Mouse (Mus musculus) mouse embryonic stem cell (cell line): ENCODE measurements around the gene Arhgef7.

ENCODE experiments used
- in situ Hi-C, 2 experiments: fragments of 300-500 bp; cut with MboI; formaldehyde crosslinking; loops; 1 replicate in 1 of 2; 3 replicates in 1 of 2; pipeline ENCODE4 v1.14.3; 2019 to 2020; ENCODE audit warnings: low sequenced_read_pairs in 2 of 2, low pct_unique_long_range_greater_than_20kb in 1 of 2, mixed read lengths in 1 of 2; ENCODE audit not compliant: unreplicated experiment in 1 of 2

Gene Arhgef7

GRCm38 (mm10) chr8:11707701-11708100, 19.8 kb upstream of the Arhgef7 start:
- in situ Hi-C loops = loop anchor here in 1 of 2 experiments (10.0 kb wide), 1 partner anchor 273 kb away; no protein-coding TSS in a partner anchor

- in situ Hi-C loops = loop anchor here in 1 of 2 experiments (10.0 kb wide), 1 partner anchor 274 kb away; no protein-coding TSS in a partner anchor
Observed at GRCm38 (mm10) chr8:11708815-11709214, 18.7 kb upstream of the Arhgef7 start.

- in situ Hi-C loops = loop anchor here in 1 of 2 experiments (10.0 kb wide), 1 partner anchor 275 kb away; no protein-coding TSS in a partner anchor
Observed at GRCm38 (mm10) chr8:11709542-11709941, 18.0 kb upstream of the Arhgef7 start.

GRCm38 (mm10) chr8:11710415-11710814, 17.1 kb upstream of the Arhgef7 start:
- in situ Hi-C loops = loop anchor here in 1 of 2 experiments (10.0 kb wide), 1 partner anchor 276 kb away; no protein-coding TSS in a partner anchor

GRCm38 (mm10) chr8:11712244-11712643, 15.3 kb upstream of the Arhgef7 start:
- in situ Hi-C loops = loop anchor here in 1 of 2 experiments (10.0 kb wide), 1 partner anchor 277 kb away; no protein-coding TSS in a partner anchor

- in situ Hi-C loops = loop anchor here in 1 of 2 experiments (10.0 kb wide), 1 partner anchor 282 kb away; no protein-coding TSS in a partner anchor
Observed at GRCm38 (mm10) chr8:11717194-11717593, 10.3 kb upstream of the Arhgef7 start.

GRCm38 (mm10) chr8:11727273-11727650, 259 bp upstream of the Arhgef7 start:
- in situ Hi-C loops = no loop called here

GRCm38 (mm10) chr8:11728482-11729295, 1.2 kb downstream of the Arhgef7 start:
- in situ Hi-C loops = no loop called here

GRCm38 (mm10) chr8:11730271-11730940, 2.9 kb downstream of the Arhgef7 start:
- in situ Hi-C loops = no loop called here

GRCm38 (mm10) chr8:11735672-11736235, 8.2 kb downstream of the Arhgef7 start:
- in situ Hi-C loops = no loop called here

- in situ Hi-C loops = no loop called here
Observed at GRCm38 (mm10) chr8:11737096-11737495, 9.6 kb downstream of the Arhgef7 start.

- in situ Hi-C loops = no loop called here
Observed at GRCm38 (mm10) chr8:11739082-11739481, 11.6 kb downstream of the Arhgef7 start.

- in situ Hi-C loops = no loop called here
Observed at GRCm38 (mm10) chr8:11740857-11741256, 13.3 kb downstream of the Arhgef7 start.

- in situ Hi-C loops = no loop called here
Observed at GRCm38 (mm10) chr8:11743580-11743979, 16.1 kb downstream of the Arhgef7 start.

GRCm38 (mm10) chr8:11746850-11747600, 19.5 kb downstream of the Arhgef7 start:
- in situ Hi-C loops = no loop called here

- in situ Hi-C loops = no loop called here
Observed at GRCm38 (mm10) chr8:11749472-11749871, 22.0 kb downstream of the Arhgef7 start.

GRCm38 (mm10) chr8:11752338-11752737, 24.8 kb downstream of the Arhgef7 start:
- in situ Hi-C loops = no loop called here

- in situ Hi-C loops = no loop called here
Observed at GRCm38 (mm10) chr8:11753155-11753941, 25.8 kb downstream of the Arhgef7 start.
